Mouse (Mus musculus): ENCODE measurements around the gene Mertk. TPM values are rescaled to one million over a fixed set of nuclear protein-coding genes. Genes with fewer than 3 reads are reported as not detected.

The Mertk gene
- polyA plus RNA-seq, 1 experiment from 2014 or later: 2.2 TPM

- 83% methylated on average over 7 of the region's 7 CpGs for WGBS
- H3K27ac ChIP-seq (replicated peaks): no peak overlapping the region
- H3K36me3 ChIP-seq: no peaks in the 10 kb centered on the region
- H3K4me3 ChIP-seq (replicated peaks): no peak overlapping the region
- H3K4me1 ChIP-seq: no peaks in the 10 kb centered on the region
- no peaks in the 10 kb centered on the region for H3K9me3 ChIP-seq (replicated peaks)
- no peak overlapping the region for H3K9ac ChIP-seq (replicated peaks)
- no peaks in the 10 kb centered on the region for H3K27me3 ChIP-seq (replicated peaks)
- ATAC-seq (ENCODE audit: low FRiP score): no peak
- no peak overlapping the region for H3K4me2 ChIP-seq
Measured at GRCm38 (mm10) chr2:128771750-128772338, 73.1 kb downstream of the Mertk start.

DNA sequence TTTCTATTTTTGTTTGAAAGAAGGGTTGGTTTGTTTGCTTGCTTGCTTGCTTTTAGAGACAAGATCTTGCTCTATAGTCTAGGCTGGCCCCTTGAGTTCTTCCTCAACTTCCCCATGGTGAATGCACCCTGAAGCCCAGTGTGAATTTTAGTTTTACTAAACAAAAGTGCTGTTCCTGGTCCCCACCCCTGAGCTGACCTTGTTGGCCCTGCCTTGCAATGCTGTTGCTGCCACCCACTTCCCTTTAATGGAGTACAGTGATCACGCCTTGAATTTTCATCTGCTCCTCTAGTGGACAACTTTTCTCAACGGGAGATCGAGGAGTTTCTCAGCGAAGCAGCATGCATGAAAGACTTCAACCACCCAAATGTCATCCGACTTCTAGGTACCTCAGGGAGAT is 83.5 kb downstream of the Mertk start:
- Histone ChIP-seq H3K9ac (replicated peaks) (no peak overlapping the region), H3K27me3 (replicated peaks) (no peaks in the 10 kb centered on the region), H3K27ac (replicated peaks) (no peak overlapping the region), H3K4me2 (no peak overlapping the region), H3K36me3 (no peaks in the 10 kb centered on the region), H3K4me3 (replicated peaks) (no peak overlapping the region), H3K9me3 (replicated peaks) (no peaks in the 10 kb centered on the region), H3K4me1 (no peaks in the 10 kb centered on the region)
- WGBS: 94% methylated on average over 5 of the region's 5 CpGs
- no peak for ATAC-seq (ENCODE audit: low FRiP score)

GRCm38 (mm10) chr2:128783660-128784345 is 85.0 kb downstream of the Mertk start:
- no peak overlapping the region for H3K4me2 ChIP-seq
- H3K27ac ChIP-seq (replicated peaks): no peak overlapping the region
- no peak overlapping the region for H3K4me3 ChIP-seq (replicated peaks)
- no peaks in the 10 kb centered on the region for H3K4me1 ChIP-seq
- H3K36me3 ChIP-seq: no peaks in the 10 kb centered on the region
- WGBS: 87% methylated on average over 10 of the region's 10 CpGs
- H3K9me3 ChIP-seq (replicated peaks): no peaks in the 10 kb centered on the region
- ATAC-seq (ENCODE audit: low FRiP score): no peak
- no peaks in the 10 kb centered on the region for H3K27me3 ChIP-seq (replicated peaks)
- no peak overlapping the region for H3K9ac ChIP-seq (replicated peaks)

- ATAC-seq (ENCODE audit: low FRiP score): no peak
- H3K9me3 ChIP-seq (replicated peaks): no peaks in the 10 kb centered on the region
- H3K36me3 ChIP-seq: no peaks in the 10 kb centered on the region
- H3K27me3 ChIP-seq (replicated peaks): no peaks in the 10 kb centered on the region
- H3K27ac ChIP-seq (replicated peaks): no peak overlapping the region
- no peak overlapping the region for H3K9ac ChIP-seq (replicated peaks)
- H3K4me1 ChIP-seq: no peaks in the 10 kb centered on the region
- no peak overlapping the region for H3K4me3 ChIP-seq (replicated peaks)
- no peak overlapping the region for H3K4me2 ChIP-seq
- WGBS: 95% methylated on average over 7 of the region's 7 CpGs
Measured at GRCm38 (mm10) chr2:128784814-128785213, 86.1 kb downstream of the Mertk start.

DNA sequence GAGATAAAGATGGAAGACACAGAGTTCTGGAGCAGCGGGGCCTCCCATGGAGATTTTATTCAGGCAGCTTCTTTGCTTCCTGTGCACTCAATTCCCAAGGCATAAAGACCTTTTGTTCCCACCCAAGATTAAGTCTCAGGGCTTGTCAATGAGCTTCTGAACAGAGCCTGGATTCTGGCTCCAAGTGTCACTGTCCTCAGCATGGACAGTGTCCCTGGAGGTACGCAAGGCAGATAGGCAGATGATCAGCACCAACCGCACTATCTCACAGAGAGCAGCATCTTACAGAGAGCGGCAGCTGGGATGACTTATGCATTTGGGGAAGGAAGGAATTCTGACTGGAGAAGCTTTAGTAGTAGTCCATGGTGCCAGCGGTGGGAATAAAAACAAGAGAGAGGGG is 87.6 kb downstream of the Mertk start:
- H3K4me1 ChIP-seq: no peaks in the 10 kb centered on the region
- H3K27ac ChIP-seq (replicated peaks): no peak overlapping the region
- no peak overlapping the region for H3K4me2 ChIP-seq
- no peaks in the 10 kb centered on the region for H3K36me3 ChIP-seq
- H3K9ac ChIP-seq (replicated peaks): no peak overlapping the region
- H3K27me3 ChIP-seq (replicated peaks): no peaks in the 10 kb centered on the region
- no peaks in the 10 kb centered on the region for H3K9me3 ChIP-seq (replicated peaks)
- no peak for ATAC-seq (ENCODE audit: low FRiP score)
- 59% methylated on average over 5 of the region's 5 CpGs for WGBS
- H3K4me3 ChIP-seq (replicated peaks): no peak overlapping the region

GRCm38 (mm10) chr2:128786795-128787194 is 88.0 kb downstream of the Mertk start:
- Histone ChIP-seq H3K36me3 (no peaks in the 10 kb centered on the region), H3K9me3 (replicated peaks) (no peaks in the 10 kb centered on the region), H3K4me2 (no peak overlapping the region), H3K4me1 (no peaks in the 10 kb centered on the region), H3K27ac (replicated peaks) (no peak overlapping the region), H3K4me3 (replicated peaks) (no peak overlapping the region), H3K9ac (replicated peaks) (no peak overlapping the region), H3K27me3 (replicated peaks) (no peaks in the 10 kb centered on the region)
- ATAC-seq (ENCODE audit: low FRiP score): no peak
- WGBS: 50% methylated on average over 1 of the region's 1 CpGs

DNA sequence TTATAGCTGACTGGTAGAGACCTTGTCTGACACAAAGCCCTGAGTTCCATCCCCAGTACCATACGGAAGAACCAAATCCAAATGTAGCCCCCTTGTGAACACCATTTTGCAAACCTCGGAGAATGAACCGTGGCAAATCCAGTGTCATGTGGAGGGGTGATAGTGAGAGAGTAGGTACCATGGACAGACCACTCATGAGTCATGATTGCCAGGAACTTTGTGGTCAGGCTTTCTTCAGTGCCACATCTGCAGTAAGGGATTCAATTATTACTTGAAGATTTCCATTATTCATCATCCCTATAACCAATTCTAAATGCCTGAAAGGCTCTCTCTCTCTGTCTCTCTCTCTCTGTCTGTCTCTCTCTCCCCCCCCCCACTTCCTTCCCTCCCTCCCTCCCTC is 89.0 kb downstream of the Mertk start:
- Histone ChIP-seq H3K9ac (replicated peaks) (no peak overlapping the region), H3K4me2 (no peak overlapping the region), H3K4me3 (replicated peaks) (no peak overlapping the region), H3K27ac (replicated peaks) (no peak overlapping the region), H3K9me3 (replicated peaks) (no peaks in the 10 kb centered on the region), H3K4me1 (no peaks in the 10 kb centered on the region), H3K27me3 (replicated peaks) (no peaks in the 10 kb centered on the region), H3K36me3 (no peaks in the 10 kb centered on the region)
- no peak for ATAC-seq (ENCODE audit: low FRiP score)
- WGBS: 93% methylated on average over 3 of the region's 3 CpGs

DNA sequence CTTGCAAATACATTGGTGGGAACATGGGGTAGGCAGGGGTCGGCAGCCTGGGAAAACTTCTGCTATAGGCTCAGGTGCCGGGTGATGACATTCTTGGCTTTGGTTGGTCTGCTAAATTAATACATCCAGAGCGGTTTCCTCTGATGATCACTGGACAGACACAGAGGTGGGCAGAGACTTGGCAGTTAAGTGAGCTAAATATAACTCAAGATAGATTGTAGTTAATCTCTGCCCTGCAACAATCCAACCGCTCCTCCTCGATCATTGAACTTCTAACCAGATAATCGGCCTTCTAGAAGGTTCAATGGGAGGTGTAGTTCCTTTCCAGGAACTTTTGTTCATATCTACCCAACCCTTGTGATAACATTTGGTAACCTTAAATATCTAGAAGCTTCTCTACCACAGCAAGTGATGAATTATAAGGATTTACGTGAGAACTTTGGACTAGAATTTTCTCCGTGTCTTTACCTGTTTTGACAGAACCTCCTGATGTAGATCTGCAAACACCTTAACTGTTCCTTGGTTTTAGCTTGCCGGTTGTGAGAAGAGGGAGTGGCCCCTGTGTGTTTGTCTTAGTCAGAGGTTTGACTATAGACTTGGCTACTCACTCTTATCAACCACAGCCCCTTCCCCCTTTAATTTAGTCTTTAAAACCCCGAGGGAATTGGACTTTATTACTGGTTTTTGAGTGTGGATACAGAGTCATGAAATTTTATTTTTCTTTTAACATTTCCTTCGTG is 92.3 kb downstream of the Mertk start:
- Histone ChIP-seq H3K9me3 (replicated peaks) (no peaks in the 10 kb centered on the region), H3K36me3 (no peaks in the 10 kb centered on the region), H3K4me1 (0 out of 2 replicates have a peak, but pooled peaks cover 3% of the 10 kb centered on the region), H3K27ac (replicated peaks) (no peak overlapping the region), H3K4me2 (no peak overlapping the region), H3K9ac (replicated peaks) (no peak overlapping the region), H3K4me3 (replicated peaks) (no peak overlapping the region), H3K27me3 (replicated peaks) (no peaks in the 10 kb centered on the region)
- no peak for ATAC-seq (ENCODE audit: low FRiP score)
- 91% methylated on average over 11 of the region's 11 CpGs for WGBS

- Histone ChIP-seq H3K36me3 (no peaks in the 10 kb centered on the region), H3K9ac (replicated peaks) (no peak overlapping the region), H3K9me3 (replicated peaks) (no peaks in the 10 kb centered on the region), H3K27me3 (replicated peaks) (no peaks in the 10 kb centered on the region), H3K4me3 (replicated peaks) (no peak overlapping the region), H3K4me1 (0 out of 2 replicates have a peak, but pooled peaks cover 3% of the 10 kb centered on the region), H3K4me2 (no peak overlapping the region), H3K27ac (replicated peaks) (no peak overlapping the region)
- no peak for ATAC-seq (ENCODE audit: low FRiP score)
- WGBS: 40% methylated on average over 6 of the region's 6 CpGs
Measured at GRCm38 (mm10) chr2:128793958-128794357, 95.2 kb downstream of the Mertk start.

- Histone ChIP-seq H3K9ac (replicated peaks) (no peak overlapping the region), H3K4me3 (replicated peaks) (no peak overlapping the region), H3K27ac (replicated peaks) (no peak overlapping the region), H3K27me3 (replicated peaks) (no peaks in the 10 kb centered on the region), H3K4me2 (no peak overlapping the region), H3K36me3 (no peaks in the 10 kb centered on the region), H3K9me3 (replicated peaks) (no peaks in the 10 kb centered on the region), H3K4me1 (0 out of 2 replicates have a peak, but pooled peaks cover 3% of the 10 kb centered on the region)
- WGBS: 75% methylated on average over 6 of the region's 6 CpGs
- ATAC-seq (ENCODE audit: low FRiP score): no peak
Measured at GRCm38 (mm10) chr2:128796463-128796862, 97.7 kb downstream of the Mertk start.

DNA sequence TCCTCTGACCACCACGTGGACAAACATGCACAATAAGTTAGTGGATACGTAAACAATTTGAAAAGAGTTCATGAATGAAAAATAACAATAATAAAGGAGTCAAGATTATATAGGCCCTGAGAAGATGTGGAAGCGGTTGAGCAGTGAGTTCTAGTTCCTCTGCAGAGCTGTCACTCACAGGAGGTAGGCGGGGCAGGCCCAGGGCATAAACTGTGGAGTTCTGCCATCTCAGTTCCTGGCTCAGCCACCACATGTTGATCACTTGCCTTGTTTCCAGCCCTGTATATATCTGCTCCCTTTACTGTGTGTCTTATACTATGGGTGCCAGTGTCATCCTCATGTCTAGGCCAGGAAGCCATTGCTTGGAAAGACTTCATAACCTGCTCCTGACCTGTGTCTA is 104.7 kb downstream of the Mertk start:
- Histone ChIP-seq H3K27ac (replicated peaks) (no peak overlapping the region), H3K27me3 (replicated peaks) (no peaks in the 10 kb centered on the region), H3K9ac (replicated peaks) (no peak overlapping the region), H3K4me1 (no peaks in the 10 kb centered on the region), H3K36me3 (no peaks in the 10 kb centered on the region), H3K4me3 (replicated peaks) (no peak overlapping the region), H3K4me2 (no peak overlapping the region), H3K9me3 (replicated peaks) (no peaks in the 10 kb centered on the region)
- no peak for ATAC-seq (ENCODE audit: low FRiP score)
- WGBS: 94% methylated on average over 4 of the region's 4 CpGs

- H3K36me3 ChIP-seq: no peaks in the 10 kb centered on the region
- no peak overlapping the region for H3K4me3 ChIP-seq (replicated peaks)
- WGBS: 78% methylated on average over 4 of the region's 4 CpGs
- no peak for ATAC-seq (ENCODE audit: low FRiP score)
- H3K4me1 ChIP-seq: no peaks in the 10 kb centered on the region
- H3K27ac ChIP-seq (replicated peaks): no peak overlapping the region
- no peak overlapping the region for H3K9ac ChIP-seq (replicated peaks)
- no peaks in the 10 kb centered on the region for H3K27me3 ChIP-seq (replicated peaks)
- H3K9me3 ChIP-seq (replicated peaks): no peaks in the 10 kb centered on the region
- H3K4me2 ChIP-seq: no peak overlapping the region
Measured at GRCm38 (mm10) chr2:128805341-128805740, 106.6 kb downstream of the Mertk start.

All from neural tube, embryonic 15.5 days (tissue).